Mouse (Mus musculus): Measurements from ENCODE around the gene Slc25a25. TPM values are rescaled to one million over a fixed set of nuclear protein-coding genes. Genes with fewer than 3 reads are reported as not detected.
A peak's percentile ranks its signal among the peaks of the same experiment; 100 is the strongest.

Slc25a25 gene
- polyA plus RNA-seq, 1 experiment, result 11.2 TPM

GRCm38 (mm10) chr2:32404663-32405062 lies 46.6 kb downstream of the Slc25a25 start:
- TF ChIP-seq MAX (IDR thresholded peaks at IDR 0.05), result peak; percentile 65
- TF ChIP-seq MYOD1 (IDR thresholded peaks at IDR 0.05; ENCODE audit: control insufficient read depth, insufficient read length, low read depth), result no peak
- TF ChIP-seq USF1 (IDR thresholded peaks at IDR 0.05; ENCODE audit: low read depth), result no peak
- peak; percentile 96 for TF ChIP-seq CTCF (IDR thresholded peaks at IDR 0.05; ENCODE audit: control insufficient read depth, insufficient read depth, insufficient read length)
- TF ChIP-seq FOSL1 (IDR thresholded peaks at IDR 0.05; ENCODE audit: insufficient read depth, low read length, poor library complexity, severe bottlenecking), result no peak
- no peak for TF ChIP-seq CEBPB (IDR thresholded peaks at IDR 0.05; ENCODE audit: low read depth)
- no peak for TF ChIP-seq MYOG (IDR thresholded peaks at IDR 0.05; ENCODE audit: control insufficient read depth, extremely low read depth, insufficient read length)
- H3K36me3 ChIP-seq (ENCODE audit: control insufficient read depth, insufficient read depth), result peaks cover 12% of the 10 kb centered on the region
- H3ac ChIP-seq (ENCODE audit: control insufficient read depth, insufficient read length, low read depth), result no peak overlapping the region
- no peaks in the 10 kb centered on the region for H3K79me2 ChIP-seq (ENCODE audit: control insufficient read depth, insufficient read depth)
- no peak overlapping the region for H3K4me3 ChIP-seq (ENCODE audit: insufficient read depth, poor library complexity, severe bottlenecking)
- no peaks in the 10 kb centered on the region for H3K79me3 ChIP-seq (ENCODE audit: low read depth)
- H3K27me3 ChIP-seq (ENCODE audit: control insufficient read depth, insufficient read depth, insufficient read length), result no peaks in the 10 kb centered on the region

- peaks cover 9% of the 10 kb centered on the region for H3K36me3 ChIP-seq (ENCODE audit: control insufficient read depth, insufficient read depth)
- no peaks in the 10 kb centered on the region for H3K27me3 ChIP-seq (ENCODE audit: control insufficient read depth, insufficient read depth, insufficient read length)
- peak overlapping the region; percentile 86 for H3K4me3 ChIP-seq (ENCODE audit: insufficient read depth, poor library complexity, severe bottlenecking)
- H3K79me3 ChIP-seq (ENCODE audit: low read depth), result peaks cover 18% of the 10 kb centered on the region
- H3ac ChIP-seq (ENCODE audit: control insufficient read depth, insufficient read length, low read depth), result peak overlapping the region; percentile 95
- peaks cover 30% of the 10 kb centered on the region for H3K79me2 ChIP-seq (ENCODE audit: control insufficient read depth, insufficient read depth)
- TF ChIP-seq MYOG (IDR thresholded peaks at IDR 0.05; ENCODE audit: control insufficient read depth, extremely low read depth, insufficient read length) (no peak), MYOD1 (IDR thresholded peaks at IDR 0.05; ENCODE audit: control insufficient read depth, insufficient read length, low read depth) (no peak), USF1 (IDR thresholded peaks at IDR 0.05; ENCODE audit: low read depth) (no peak), MAX (IDR thresholded peaks at IDR 0.05) (no peak), CTCF (IDR thresholded peaks at IDR 0.05; ENCODE audit: control insufficient read depth, insufficient read depth, insufficient read length) (no peak), CEBPB (IDR thresholded peaks at IDR 0.05; ENCODE audit: low read depth) (no peak), FOSL1 (IDR thresholded peaks at IDR 0.05; ENCODE audit: insufficient read depth, low read length, poor library complexity, severe bottlenecking) (no peak)
Measured at GRCm38 (mm10) chr2:32396695-32397094, 54.5 kb downstream of the Slc25a25 start.

- peak overlapping the region; percentile 86 for H3K4me3 ChIP-seq (ENCODE audit: insufficient read depth, poor library complexity, severe bottlenecking)
- no peaks in the 10 kb centered on the region for H3K27me3 ChIP-seq (ENCODE audit: control insufficient read depth, insufficient read depth, insufficient read length)
- TF ChIP-seq MYOD1 (IDR thresholded peaks at IDR 0.05; ENCODE audit: control insufficient read depth, insufficient read length, low read depth), result no peak
- no peak for TF ChIP-seq MYOG (IDR thresholded peaks at IDR 0.05; ENCODE audit: control insufficient read depth, extremely low read depth, insufficient read length)
- TF ChIP-seq MAX (IDR thresholded peaks at IDR 0.05), result peak; percentile 50
- no peak for TF ChIP-seq FOSL1 (IDR thresholded peaks at IDR 0.05; ENCODE audit: insufficient read depth, low read length, poor library complexity, severe bottlenecking)
- TF ChIP-seq CTCF (IDR thresholded peaks at IDR 0.05; ENCODE audit: control insufficient read depth, insufficient read depth, insufficient read length), result no peak
- peak overlapping the region; percentile 95 for H3ac ChIP-seq (ENCODE audit: control insufficient read depth, insufficient read length, low read depth)
- H3K36me3 ChIP-seq (ENCODE audit: control insufficient read depth, insufficient read depth), result peaks cover 9% of the 10 kb centered on the region
- peaks cover 30% of the 10 kb centered on the region for H3K79me2 ChIP-seq (ENCODE audit: control insufficient read depth, insufficient read depth)
- peaks cover 18% of the 10 kb centered on the region for H3K79me3 ChIP-seq (ENCODE audit: low read depth)
Measured at GRCm38 (mm10) chr2:32395946-32396621, 55.2 kb downstream of the Slc25a25 start.

DNA sequence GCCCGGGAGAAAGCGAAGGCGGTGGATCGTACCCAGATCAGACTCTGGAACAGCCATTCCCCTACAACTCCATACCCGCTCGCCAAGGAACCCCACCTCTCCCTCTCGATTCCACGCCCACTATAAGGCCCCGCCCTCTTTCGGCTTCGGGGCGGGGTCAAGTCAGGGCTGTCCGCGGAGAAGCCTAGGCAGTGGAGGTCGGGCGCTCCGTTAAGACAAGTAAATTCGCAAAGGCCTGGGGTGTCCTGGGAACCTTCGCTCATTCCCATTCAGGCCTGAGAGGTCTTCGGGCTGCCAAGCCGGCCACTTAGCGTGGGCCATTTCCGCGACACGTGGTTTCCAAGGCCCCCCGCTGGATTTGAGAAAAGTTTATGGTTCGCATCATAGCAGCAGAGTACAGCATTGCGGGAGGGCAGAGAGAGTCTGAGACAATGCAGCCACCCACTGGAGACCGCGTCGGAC lies 55.7 kb downstream of the Slc25a25 start, which contains the start of gene Ptges2:
Gene Ptges2, plus strand, starts transcription at position 413 of the 462 bp plus-strand sequence.
- Histone ChIP-seq H3K79me2 (ENCODE audit: control insufficient read depth, insufficient read depth) (peaks cover 30% of the 10 kb centered on the region), H3K79me3 (ENCODE audit: low read depth) (peaks cover 18% of the 10 kb centered on the region), H3ac (ENCODE audit: control insufficient read depth, insufficient read length, low read depth) (peak within 1 kb of the TSS; percentile 95), H3K36me3 (ENCODE audit: control insufficient read depth, insufficient read depth) (peaks cover 9% of the 10 kb centered on the region), H3K27me3 (ENCODE audit: control insufficient read depth, insufficient read depth, insufficient read length) (no peaks in the 10 kb centered on the region), H3K4me3 (ENCODE audit: insufficient read depth, poor library complexity, severe bottlenecking) (peak within 1 kb of the TSS; percentile 86)
- TF ChIP-seq CTCF (IDR thresholded peaks at IDR 0.05; ENCODE audit: control insufficient read depth, insufficient read depth, insufficient read length) (no peak), FOSL1 (IDR thresholded peaks at IDR 0.05; ENCODE audit: insufficient read depth, low read length, poor library complexity, severe bottlenecking) (no peak), CEBPB (IDR thresholded peaks at IDR 0.05; ENCODE audit: low read depth) (no peak), MYOG (IDR thresholded peaks at IDR 0.05; ENCODE audit: control insufficient read depth, extremely low read depth, insufficient read length) (no peak), USF1 (IDR thresholded peaks at IDR 0.05; ENCODE audit: low read depth) (peak; percentile 95), MYOD1 (IDR thresholded peaks at IDR 0.05; ENCODE audit: control insufficient read depth, insufficient read length, low read depth) (no peak), MAX (IDR thresholded peaks at IDR 0.05) (peak; percentile 77)

- Histone ChIP-seq H3K27me3 (ENCODE audit: control insufficient read depth, insufficient read depth, insufficient read length) (no peaks in the 10 kb centered on the region), H3K79me2 (ENCODE audit: control insufficient read depth, insufficient read depth) (peaks cover 30% of the 10 kb centered on the region), H3K36me3 (ENCODE audit: control insufficient read depth, insufficient read depth) (peaks cover 9% of the 10 kb centered on the region), H3K4me3 (ENCODE audit: insufficient read depth, poor library complexity, severe bottlenecking) (peak overlapping the region; percentile 86), H3ac (ENCODE audit: control insufficient read depth, insufficient read length, low read depth) (peak overlapping the region; percentile 71), H3K79me3 (ENCODE audit: low read depth) (peaks cover 18% of the 10 kb centered on the region)
- TF ChIP-seq MYOD1 (IDR thresholded peaks at IDR 0.05; ENCODE audit: control insufficient read depth, insufficient read length, low read depth) (no peak), MAX (IDR thresholded peaks at IDR 0.05) (no peak), FOSL1 (IDR thresholded peaks at IDR 0.05; ENCODE audit: insufficient read depth, low read length, poor library complexity, severe bottlenecking) (no peak), CEBPB (IDR thresholded peaks at IDR 0.05; ENCODE audit: low read depth) (no peak), MYOG (IDR thresholded peaks at IDR 0.05; ENCODE audit: control insufficient read depth, extremely low read depth, insufficient read length) (no peak), CTCF (IDR thresholded peaks at IDR 0.05; ENCODE audit: control insufficient read depth, insufficient read depth, insufficient read length) (peak; percentile 11)
Measured at GRCm38 (mm10) chr2:32394973-32395372, 56.3 kb downstream of the Slc25a25 start.
